Mouse (Mus musculus): ENCODE data around the gene Prim2.

GRCm38 (mm10) chr1:33583817-33584589, 85.6 kb downstream of the Prim2 start:
- TF ChIP-seq CTCF (IDR thresholded peaks at IDR 0.05; ENCODE audit: borderline replicate concordance, insufficient read depth, low read length) (no peak), POLR2A (IDR thresholded peaks at IDR 0.05; ENCODE audit: low read depth, low read length) (no peak)
